14 mouse cellular contexts compared by ENCODE assay signal in the genomic region with DNA sequence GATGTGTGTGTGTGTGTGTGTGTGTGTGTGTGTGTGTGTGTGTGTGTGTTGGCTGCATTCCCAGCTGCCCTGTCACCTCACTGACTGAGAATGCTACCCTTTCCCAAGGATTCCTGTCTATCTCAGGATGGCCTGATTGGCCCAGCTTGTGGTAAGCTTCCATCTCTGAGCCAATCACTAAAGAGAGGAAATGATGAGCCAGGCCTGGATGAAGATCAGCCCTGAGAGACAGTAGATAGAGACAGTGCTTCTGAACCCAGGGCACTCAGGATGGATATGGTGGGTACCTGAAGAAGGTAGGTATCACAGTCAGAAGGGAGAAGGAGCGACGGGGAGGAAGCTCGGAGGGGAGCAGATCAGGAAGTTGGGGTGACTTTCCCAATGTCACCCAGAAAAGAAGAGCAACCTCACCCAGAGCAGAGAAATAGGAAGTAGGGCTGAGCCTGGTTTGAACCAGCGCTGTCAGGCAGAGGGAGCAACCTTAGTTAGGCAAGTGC. TPM values are rescaled to one million over a fixed set of nuclear protein-coding genes. Genes with fewer than 3 reads are reported as not detected.
DNase-seq lines count a peak whose midpoint lies in the region; ATAC-seq and TF ChIP-seq lines count a peak whose summit lies in the region.
"Had no signal": no experiment of that assay in that cellular context is flagged by ENCODE, and none has a peak within 500 bp of the region (broad histone marks: within the 10 kb centered on the region; RNA-seq: fewer than 3 reads in every experiment).

No protein-coding gene starts in this region.

- H3K27ac ChIP-seq in heart, embryonic 14.5 days (replicated peaks in 1 of 2; ENCODE audit: control insufficient read depth in 1 of 2, insufficient read depth in 1 of 2, low read depth in 2 of 2, low read length in 2 of 2): peak overlapping the region; percentile 24 to 48; a peak in 3 of 4 replicates
- H3K27ac ChIP-seq in lung, postnatal 0 days (ENCODE audit: low read length): no peak overlapping the region

- no peak for TF ChIP-seq CTCF in lung, postnatal 0 days (IDR thresholded peaks at IDR 0.05)
- TF ChIP-seq CTCF in brain, embryonic 14.5 days (IDR thresholded peaks at IDR 0.05; ENCODE audit: borderline replicate concordance, extremely low read depth, insufficient read depth, insufficient read length): no peak

- no peaks in the 10 kb centered on the region for H3K27me3 ChIP-seq in heart, embryonic 14.5 days (ENCODE audit: control insufficient read depth, insufficient read depth, low read length)
- no peaks in the 10 kb centered on the region for H3K27me3 ChIP-seq in lung, postnatal 0 days (replicated peaks; ENCODE audit: insufficient read depth, low read length)

- no peaks in the 10 kb centered on the region for H3K9me3 ChIP-seq in heart, embryonic 14.5 days (ENCODE audit: control insufficient read depth, low read length)
- H3K9me3 ChIP-seq in lung, postnatal 0 days (ENCODE audit: low read length): no peaks in the 10 kb centered on the region

- WGBS in heart, embryonic 14.5 days: 86% methylated on average over 4 of the region's 4 CpGs
- WGBS in lung, postnatal 0 days: 83% methylated on average over 4 of the region's 4 CpGs

- H3K4me1 ChIP-seq in heart, embryonic 14.5 days (ENCODE audit: control insufficient read depth in 2 of 2, insufficient read depth in 2 of 2, low read length in 2 of 2): peaks cover 19 to 23% of the 10 kb centered on the region in 2 experiments
- H3K4me1 ChIP-seq in lung, postnatal 0 days (ENCODE audit: insufficient read depth, low read depth, low read length): no peaks in the 10 kb centered on the region

- DNase-seq in heart, adult 9 months (ENCODE audit: low spot score in 2 of 2): no peak
- DNase-seq in lung, postnatal 0 days (ENCODE audit: low spot score): no peak
- DNase-seq in lung, postnatal 25 days (ENCODE audit: low spot score): no peak
- peak; percentile 23 for DNase-seq in brain, embryonic 14.5 days (ENCODE audit: low read depth)
- no peak for DNase-seq in left cerebral cortex, postnatal 14 days (ENCODE audit: low spot score in 2 of 2)
- DNase-seq in layer of hippocampus, postnatal 14 days (ENCODE audit: low spot score in 2 of 2): no peak
- DNase-seq: cerebellum, adult 11 months; gastrocnemius, postnatal 10 days; kidney, postnatal 4 days; lung, postnatal 36 days; right cerebral cortex, adult 18-20 months had no signal

- no peak overlapping the region for H3K9ac ChIP-seq in heart, embryonic 14.5 days (ENCODE audit: low read length)
- H3K9ac ChIP-seq in lung, postnatal 0 days (replicated peaks; ENCODE audit: low read depth): no peak overlapping the region

- no peaks in the 10 kb centered on the region for H3K36me3 ChIP-seq in heart, embryonic 14.5 days (ENCODE audit: control insufficient read depth, insufficient read depth, low read length)
- H3K36me3 ChIP-seq in lung, postnatal 0 days (ENCODE audit: insufficient read depth, low read length): no peaks in the 10 kb centered on the region

- peak; percentile 46; the same call in 1 of the 2 replicates for ATAC-seq in heart, embryonic 14.5 days (ENCODE audit: insufficient number of reproducible peaks, insufficient read depth, low FRiP score, low read depth)
- peak; percentile 52 for ATAC-seq in lung, postnatal 0 days
- peak; percentile 73 for ATAC-seq in monocyte, adult 5-6 weeks (replicated peaks; ENCODE audit: insufficient number of reproducible peaks, low FRiP score, low TSS enrichment, poor library complexity, severe bottlenecking)
- ATAC-seq: activated CD4-positive, CD25-positive, alpha-beta regulatory T cell, adult 4 months had no signal

- intact Hi-C loops in left cerebral cortex, postnatal 14 days (cut with DNase I): no loop called here

- no peak overlapping the region for H3K4me2 ChIP-seq in heart, embryonic 14.5 days (ENCODE audit: low read length)
- no peak overlapping the region for H3K4me2 ChIP-seq in lung, postnatal 0 days (replicated peaks; ENCODE audit: low read depth, low read length)

- H3K4me3 ChIP-seq in heart, embryonic 14.5 days (ENCODE audit: control insufficient read depth in 1 of 2, insufficient read depth in 1 of 2, low read depth in 1 of 2, low read length in 2 of 2): no peak overlapping the region
- no peak overlapping the region for H3K4me3 ChIP-seq in lung, postnatal 0 days (ENCODE audit: low read depth, low read length)

- TF ChIP-seq EP300 in lung, postnatal 0 days (IDR thresholded peaks at IDR 0.05): no peak

- TF ChIP-seq POLR2A in brain, embryonic 14.5 days (IDR thresholded peaks at IDR 0.05; ENCODE audit: borderline replicate concordance, extremely low read depth, insufficient read depth, insufficient read length, poor library complexity, severe bottlenecking): no peak

RNA-seq across cellular contexts. Expression of gene Tmem184b, which starts 5.8 kb away (rescaled TPM):
- 56.1 and 60.6 TPM in 2 replicates for polyA plus RNA-seq in heart, embryonic 14.5 days (2014; fragmentation: Nextera tagmentation; extraction: Ambion mirVana)
- polyA plus RNA-seq in lung, postnatal 0 days (2015; fragmentation: Nextera tagmentation; extraction: Ambion mirVana): 55.3 and 56.7 TPM in 2 replicates
- polyA plus RNA-seq in brain, embryonic 14.5 days (2012; rRNA removed): 52.3 and 70.7 TPM in 2 replicates
- 10.6 to 25.9 TPM (median 19.9 TPM) in 3 replicates for total RNA-seq in monocyte, adult 5-6 weeks (2017)
- 10 to 100 TPM; 56.2 to 56.8 TPM for total RNA-seq in left cerebral cortex, postnatal 14 days (2021)
- 10 to 100 TPM; 47.4 to 49.2 TPM for total RNA-seq in layer of hippocampus, postnatal 14 days (2021)

RNA-seq across cellular contexts. Expression of gene Csnk1e, which starts 46.2 kb away (rescaled TPM):
- polyA plus RNA-seq in heart, embryonic 14.5 days (2014; fragmentation: Nextera tagmentation; extraction: Ambion mirVana): 83.0 and 95.1 TPM in 2 replicates
- 67.2 and 72.4 TPM in 2 replicates for polyA plus RNA-seq in lung, postnatal 0 days (2015; fragmentation: Nextera tagmentation; extraction: Ambion mirVana)
- polyA plus RNA-seq in brain, embryonic 14.5 days (2012; rRNA removed): 403 and 452 TPM in 2 replicates
- 40.4 to 66.9 TPM (median 49.9 TPM) in 3 replicates for total RNA-seq in monocyte, adult 5-6 weeks (2017)
- 100 to 1,000 TPM; 142 to 166 TPM for total RNA-seq in left cerebral cortex, postnatal 14 days (2021)
- total RNA-seq in layer of hippocampus, postnatal 14 days (2021): 100 to 1,000 TPM; 139 to 147 TPM
